Mouse (Mus musculus) NIH3T3 (cell line): ENCODE data around the gene Glb1l.

Experiments used
- DNase-seq: peaks from one replicate; pipeline ENCODE4 v3.0.0-alpha.2; 2012; ENCODE audit warnings: low read depth

The Glb1l gene

DNA sequence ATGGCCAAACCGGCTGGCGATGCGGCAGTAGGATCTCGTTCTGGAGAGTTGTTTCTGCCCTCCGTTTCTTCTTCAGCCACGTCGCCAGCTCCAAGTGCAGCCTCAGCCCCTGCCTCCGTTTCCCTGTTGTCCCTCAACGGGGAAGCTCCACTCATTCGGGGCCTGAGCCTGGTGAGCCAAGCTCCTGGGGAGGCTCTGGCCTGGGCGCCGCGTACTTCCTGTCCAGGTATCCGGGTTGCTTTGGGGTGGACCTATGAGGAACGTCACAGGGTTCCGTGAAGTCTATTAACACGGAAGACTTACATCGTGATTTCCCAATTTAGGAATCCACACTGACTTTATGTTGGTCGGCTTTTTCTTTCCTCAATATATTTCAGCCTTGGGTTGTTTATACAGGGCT lies 18.2 kb downstream of the Glb1l start:
- DNase-seq, result peak; percentile 73

DNA sequence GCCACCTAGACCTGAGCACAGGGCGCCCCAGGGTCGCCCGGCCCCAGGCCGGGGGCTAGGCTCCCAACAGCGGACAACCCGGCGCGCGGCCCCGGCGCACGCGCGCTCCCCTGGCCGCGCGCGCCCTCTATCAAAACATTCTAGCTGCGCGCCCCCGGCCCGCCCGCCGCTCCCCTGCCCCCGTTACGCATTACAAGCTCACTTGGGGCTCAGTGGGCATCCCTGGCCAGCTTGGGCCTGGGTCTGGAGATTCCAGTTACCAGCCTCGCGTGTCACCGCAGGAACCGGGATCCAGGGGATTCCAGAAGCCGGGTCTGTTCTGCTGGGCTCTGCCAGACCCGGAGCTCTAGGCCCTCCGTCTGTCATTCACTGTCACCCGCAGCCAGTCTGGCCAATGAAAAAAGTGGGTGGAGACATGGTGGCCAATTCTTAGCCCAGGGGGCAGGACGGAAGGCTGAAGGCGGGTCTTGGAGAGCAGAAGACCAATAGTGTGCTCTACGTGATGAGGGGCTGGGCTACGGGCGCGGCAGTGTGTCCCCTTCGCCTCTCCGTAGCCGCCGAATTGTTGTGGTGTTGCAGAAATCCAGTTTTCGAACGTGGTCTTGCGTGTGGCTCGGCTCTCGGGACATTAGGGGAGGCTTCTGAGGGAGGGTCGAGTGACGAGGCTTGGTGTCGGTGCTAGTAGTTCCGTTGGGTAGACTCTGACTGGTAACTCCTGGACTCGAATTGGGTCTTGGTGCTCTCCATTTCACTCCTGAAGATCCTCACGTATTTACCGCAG lies 18.8 kb downstream of the Glb1l start, which contains the start of the genes Ankzf1 and Atg9a:
Ankzf1 (plus strand) TSS at position 530 of the 781 bp plus-strand sequence.
Atg9a (minus strand) TSS at position 575 of the 781 bp plus-strand sequence.
- DNase-seq, result peak; percentile 98

- DNase-seq, result no peak
These were observed 19.4 kb downstream of the Glb1l start for GRCm38 (mm10) chr1:75191258-75191621.

DNA sequence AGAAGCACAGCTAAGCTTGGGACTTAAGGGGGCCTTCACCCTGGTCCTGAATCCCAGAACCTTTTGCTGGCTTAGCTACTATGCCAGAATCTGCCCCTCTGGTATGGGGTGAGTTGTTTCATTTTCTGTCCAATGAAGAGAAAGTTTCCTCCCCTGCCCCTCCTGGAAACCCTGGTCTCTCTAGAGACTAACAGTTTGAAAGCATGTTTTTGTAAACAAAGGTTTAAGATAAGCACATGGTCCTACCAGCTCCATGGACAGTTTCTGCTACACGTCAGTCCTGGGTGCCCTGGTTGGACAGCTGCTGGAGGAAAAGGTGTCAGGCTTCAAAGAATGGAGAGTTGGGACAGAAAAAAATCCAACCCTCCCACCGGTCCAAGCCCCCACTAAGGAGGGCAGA lies 20.0 kb downstream of the Glb1l start:
- DNase-seq, result no peak

DNA sequence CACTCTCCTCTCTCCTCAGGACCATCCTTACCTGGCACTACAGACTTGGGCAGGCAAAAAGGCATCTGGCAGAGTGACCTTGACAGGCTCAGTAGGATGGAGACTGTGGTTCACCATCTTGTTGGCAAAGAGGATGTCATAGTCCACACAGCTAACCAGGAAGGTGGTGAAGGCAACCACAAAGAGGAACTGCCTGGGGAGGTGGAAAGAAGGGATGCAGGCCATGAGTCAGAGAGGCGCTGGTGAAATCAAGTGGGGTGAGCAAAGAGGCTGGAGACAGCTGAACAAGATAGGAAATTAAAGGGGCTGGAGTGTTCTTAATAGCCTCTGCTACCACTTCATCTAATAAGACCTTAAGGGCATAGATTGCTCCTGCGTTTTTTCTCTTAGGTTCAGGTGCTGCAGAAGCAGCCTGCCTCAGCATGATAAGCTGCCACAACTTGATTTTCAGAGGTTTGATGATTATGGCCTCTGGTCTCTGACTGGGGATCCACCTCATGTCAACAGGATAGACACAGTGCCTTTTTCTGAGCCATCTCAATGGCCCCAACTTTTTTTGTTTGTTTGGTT lies 22.6 kb downstream of the Glb1l start:
- DNase-seq, result no peak

GRCm38 (mm10) chr1:75187126-75187525 lies 23.5 kb downstream of the Glb1l start:
- DNase-seq, result no peak

DNA sequence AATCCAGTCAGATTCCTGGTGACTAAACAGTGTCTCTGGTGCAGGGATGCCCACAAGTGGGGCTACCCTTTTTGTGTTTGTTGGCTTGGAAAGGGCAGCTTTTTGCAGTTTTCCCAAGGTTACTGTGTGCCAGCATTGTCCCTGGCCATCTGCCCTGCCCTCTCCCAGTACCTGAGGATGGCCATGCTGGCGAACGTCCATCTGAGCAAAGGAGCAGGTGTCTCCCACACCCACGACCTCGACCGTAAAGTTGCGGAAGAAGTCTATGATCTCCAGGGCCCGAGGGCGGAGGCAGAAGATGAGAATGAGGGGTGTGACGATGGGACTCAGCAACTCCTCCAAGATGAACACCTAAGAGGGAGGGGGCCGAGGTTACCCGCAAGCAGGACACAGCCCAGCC lies 25.1 kb downstream of the Glb1l start:
- no peak for DNase-seq

GRCm38 (mm10) chr1:75182160-75182559 lies 28.5 kb downstream of the Glb1l start:
- DNase-seq, result no peak

DNA sequence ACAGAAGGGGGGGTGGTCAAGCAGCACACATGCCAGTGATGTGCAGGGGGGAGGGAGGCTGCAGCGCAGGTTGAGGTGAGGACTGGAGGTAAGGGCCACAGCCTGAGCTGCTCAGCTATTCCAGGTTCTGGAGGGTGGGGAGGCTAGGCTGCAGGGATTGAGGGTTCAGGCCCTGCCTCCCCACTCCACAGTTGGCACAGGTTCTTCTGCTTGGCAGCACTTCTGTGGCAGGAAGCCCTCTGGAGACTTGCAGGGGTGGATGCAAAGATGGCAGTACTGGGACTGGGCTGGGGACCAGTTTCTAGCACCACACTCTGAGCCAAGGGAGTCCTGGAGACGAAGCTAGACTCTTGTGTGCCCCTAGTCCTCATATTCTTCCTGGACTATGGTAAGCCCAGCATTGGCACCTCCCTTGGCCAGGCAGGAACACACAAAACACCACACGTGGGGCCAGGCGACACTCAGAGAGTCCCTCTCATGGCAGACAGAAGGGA lies 29.2 kb downstream of the Glb1l start:
- no peak for DNase-seq

DNA sequence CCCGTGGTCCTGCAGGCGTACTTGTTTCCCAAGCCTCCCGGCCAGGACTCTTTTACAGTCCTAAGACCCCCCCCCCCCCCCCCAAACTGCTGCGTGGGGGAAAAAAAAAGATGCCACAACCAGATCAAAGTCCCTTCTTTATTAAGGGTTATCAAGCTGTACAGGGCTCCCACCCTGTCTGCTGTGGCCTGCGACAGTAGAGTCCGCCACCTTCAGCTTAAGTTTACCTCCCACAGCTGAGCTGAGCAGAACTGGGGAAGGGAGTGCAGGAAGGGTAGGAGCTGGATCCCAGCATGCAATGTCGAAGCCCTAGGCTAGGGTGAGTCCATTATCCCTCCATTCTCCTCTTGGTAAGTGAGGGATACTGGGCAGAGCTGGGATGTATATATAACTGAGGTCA lies 29.9 kb downstream of the Glb1l start:
- no peak for DNase-seq

DNA sequence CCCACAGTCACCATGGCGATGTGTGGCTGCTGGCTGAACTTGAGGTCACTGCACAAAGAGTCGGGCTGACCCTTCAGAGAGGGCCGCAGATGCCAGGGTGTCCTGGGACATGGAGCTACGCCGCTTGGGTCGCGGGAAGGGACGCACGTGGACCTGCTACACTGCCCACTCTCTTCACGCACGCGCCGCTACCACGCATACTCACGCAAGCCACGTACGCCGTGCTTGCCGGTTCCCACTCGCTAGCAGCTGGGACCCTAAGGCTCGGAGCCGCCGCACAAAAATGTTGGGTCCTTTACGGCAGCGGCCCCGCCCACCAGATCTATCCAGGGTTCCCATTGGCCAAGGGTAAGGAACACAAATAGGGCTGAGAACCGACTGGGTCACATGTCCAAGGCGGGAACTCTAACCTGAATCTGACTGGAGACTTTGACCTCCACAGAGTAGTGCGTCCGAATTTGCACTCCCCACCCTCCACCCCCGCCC lies 30.5 kb downstream of the Glb1l start, which contains the start of gene Abcb6:
Abcb6 (minus strand) TSS at position 288 of the 486 bp plus-strand sequence.
- peak; percentile 91 for DNase-seq

GRCm38 (mm10) chr1:75179334-75180104 lies 31.1 kb downstream of the Glb1l start:
- peak; percentile 60 for DNase-seq

DNA sequence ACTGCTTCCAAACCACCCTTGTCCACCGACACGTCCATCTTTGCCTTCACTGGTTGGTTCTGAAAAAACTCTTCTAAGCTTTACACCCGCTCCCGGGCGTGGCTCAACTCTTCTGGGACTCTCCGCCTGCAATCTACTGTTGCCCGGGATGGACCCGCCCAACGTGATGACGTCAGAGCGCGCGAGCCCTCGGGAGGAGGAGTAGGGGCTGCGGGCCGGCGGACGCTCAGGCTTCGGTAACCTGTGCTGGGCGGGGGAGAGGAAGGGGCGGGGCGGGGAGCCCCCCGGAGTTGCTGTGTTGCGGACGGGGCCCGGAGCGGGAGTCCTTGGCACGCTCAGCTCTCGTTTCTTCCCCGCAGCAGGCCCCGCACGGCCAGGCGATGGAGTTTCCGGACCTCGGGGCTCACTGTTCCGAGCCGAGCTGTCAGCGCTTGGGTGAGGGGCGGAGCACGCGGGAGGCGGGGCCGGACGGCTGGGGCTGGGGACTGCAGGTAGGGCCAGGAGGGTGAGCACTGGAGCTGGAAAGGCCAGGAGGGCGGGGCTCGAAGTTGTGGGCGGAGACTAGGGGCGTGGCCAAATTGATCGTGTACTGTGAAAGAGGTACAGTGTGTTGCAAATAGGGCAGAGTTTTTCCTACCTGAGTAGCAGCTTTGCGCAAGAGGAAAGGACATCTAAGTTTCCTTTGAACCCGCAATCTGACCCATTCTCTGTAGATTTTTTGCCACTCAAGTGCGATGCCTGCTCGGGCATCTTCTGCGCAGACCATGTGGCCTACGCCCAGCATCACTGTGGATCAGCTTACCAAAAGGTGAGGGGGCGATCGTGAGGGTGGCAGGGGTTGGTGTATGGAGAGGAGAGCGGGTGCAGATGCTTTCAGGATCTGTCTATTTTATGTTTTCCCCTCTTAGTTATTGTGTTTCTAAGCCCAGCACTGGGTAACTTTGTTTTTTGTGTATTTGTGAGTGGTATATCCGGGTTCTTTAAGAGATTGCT lies 41.8 kb downstream of the Glb1l start, which contains the start of gene Zfand2b:
Zfand2b (plus strand) TSS at position 175 of the 993 bp plus-strand sequence.
- peak; percentile 99 for DNase-seq

DNA sequence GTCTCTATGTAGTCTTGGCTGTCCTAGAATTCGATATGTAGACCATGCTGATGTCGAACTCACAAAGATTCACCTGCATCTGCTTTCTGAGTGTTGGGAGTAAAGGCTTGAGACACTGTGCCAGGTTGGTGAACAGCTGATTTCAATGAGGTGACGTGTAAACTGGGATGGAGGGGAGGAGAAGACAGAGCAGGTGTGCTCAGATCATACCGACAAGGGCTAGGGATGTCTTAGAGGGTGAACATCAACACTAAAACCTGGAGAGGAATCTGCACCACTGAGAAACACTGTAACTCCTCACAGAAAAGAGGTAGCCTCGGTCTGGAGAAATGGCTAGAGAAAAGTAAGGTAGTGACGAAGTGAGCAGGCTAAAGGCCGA lies 42.5 kb downstream of the Glb1l start:
- no peak for DNase-seq

- DNase-seq, result no peak
These were observed 50.4 kb downstream of the Glb1l start for GRCm38 (mm10) chr1:75160256-75160617.

DNA sequence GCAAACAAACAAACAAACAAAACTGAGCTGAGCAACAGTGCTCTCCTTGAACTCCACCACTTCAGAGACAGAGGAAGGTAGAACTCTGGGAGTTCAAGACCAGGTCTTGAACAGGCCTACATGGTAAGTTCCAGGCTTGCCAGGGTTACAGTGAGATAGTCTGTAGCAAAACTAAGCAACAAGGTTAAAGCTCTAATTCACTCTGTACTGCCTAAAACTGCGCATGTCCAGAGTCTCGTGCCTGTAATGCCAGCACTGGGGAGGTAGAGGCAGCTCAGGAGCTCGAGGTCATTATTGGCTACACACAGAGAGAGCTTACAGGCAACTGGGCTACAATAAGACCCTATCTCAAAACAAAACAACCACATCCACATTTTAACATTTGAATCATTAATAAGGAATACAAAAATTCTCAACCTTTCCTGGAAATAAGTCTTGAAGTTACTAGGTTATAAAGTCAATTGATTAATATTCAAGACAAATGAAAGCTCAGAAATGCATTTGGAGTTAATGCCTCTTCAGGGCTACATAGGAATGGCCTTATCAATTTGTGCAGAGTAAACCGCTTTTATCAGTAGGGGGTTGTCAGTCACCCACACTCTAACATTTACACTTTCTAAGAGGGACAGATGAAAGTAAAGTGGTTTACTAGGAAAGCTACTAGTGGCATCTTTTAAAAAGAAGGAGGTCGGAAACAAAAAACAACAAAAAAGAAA lies 50.9 kb downstream of the Glb1l start:
- no peak for DNase-seq

DNA sequence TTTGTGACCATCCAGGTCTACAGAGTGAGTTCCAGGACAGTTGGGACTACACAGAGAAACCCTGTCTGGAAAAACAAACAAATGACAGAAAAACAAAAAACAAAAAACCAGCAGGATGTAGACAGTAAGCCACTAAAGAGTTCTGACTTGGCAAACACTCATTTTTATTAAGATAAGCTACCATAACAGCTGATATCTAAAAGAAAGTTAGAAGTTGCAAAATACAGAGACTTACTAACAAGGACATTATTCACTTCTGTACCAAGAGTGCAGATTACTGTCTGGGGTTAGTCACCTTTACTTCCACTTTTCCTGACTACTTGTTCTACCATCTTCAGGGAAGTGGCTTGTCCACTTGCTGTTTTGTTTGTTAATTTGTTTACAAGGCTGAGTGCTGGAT lies 51.6 kb downstream of the Glb1l start:
- DNase-seq, result no peak

DNA sequence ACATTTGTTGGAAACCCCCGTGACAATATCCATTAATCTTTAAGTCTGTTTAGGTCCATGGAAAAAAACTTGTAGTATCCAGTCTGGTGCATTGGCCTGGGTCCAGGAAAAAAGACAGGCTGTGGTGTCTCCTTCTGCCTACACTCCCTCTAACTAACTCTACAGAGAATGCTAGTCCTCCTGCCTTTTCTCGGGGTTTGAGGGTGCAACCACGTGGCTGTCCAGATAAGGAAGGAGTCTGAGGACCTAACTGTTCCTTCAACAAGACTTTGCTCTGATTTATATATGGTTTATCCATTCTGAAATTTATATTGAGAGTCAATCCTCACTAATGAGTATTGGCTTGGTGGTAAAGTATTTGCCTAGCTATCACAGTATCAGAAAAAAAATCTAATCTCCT lies 54.8 kb downstream of the Glb1l start:
- peak; percentile 36 for DNase-seq

DNA sequence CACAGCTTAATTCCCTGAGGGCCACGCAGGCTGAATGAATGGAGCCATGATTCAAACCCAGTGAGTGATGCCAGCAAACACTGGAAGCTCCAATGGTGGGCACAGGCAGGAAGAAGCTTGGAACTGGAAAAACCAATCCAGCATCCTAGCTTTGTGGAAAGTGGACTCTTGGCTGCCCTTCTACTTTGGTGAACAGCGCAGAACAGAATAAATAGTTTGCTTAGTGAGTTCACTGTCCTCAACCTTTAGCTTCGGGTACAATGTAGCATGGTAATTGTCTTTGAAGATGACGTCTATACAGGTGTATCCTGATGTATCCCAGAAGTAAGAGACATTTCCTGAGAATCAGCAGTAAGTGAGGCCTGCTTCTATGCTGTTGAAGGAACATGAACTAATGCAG lies 61.9 kb downstream of the Glb1l start:
- DNase-seq, result no peak
